Comparison of ENCODE assay signal across 8 mouse cellular contexts in the genomic region with DNA sequence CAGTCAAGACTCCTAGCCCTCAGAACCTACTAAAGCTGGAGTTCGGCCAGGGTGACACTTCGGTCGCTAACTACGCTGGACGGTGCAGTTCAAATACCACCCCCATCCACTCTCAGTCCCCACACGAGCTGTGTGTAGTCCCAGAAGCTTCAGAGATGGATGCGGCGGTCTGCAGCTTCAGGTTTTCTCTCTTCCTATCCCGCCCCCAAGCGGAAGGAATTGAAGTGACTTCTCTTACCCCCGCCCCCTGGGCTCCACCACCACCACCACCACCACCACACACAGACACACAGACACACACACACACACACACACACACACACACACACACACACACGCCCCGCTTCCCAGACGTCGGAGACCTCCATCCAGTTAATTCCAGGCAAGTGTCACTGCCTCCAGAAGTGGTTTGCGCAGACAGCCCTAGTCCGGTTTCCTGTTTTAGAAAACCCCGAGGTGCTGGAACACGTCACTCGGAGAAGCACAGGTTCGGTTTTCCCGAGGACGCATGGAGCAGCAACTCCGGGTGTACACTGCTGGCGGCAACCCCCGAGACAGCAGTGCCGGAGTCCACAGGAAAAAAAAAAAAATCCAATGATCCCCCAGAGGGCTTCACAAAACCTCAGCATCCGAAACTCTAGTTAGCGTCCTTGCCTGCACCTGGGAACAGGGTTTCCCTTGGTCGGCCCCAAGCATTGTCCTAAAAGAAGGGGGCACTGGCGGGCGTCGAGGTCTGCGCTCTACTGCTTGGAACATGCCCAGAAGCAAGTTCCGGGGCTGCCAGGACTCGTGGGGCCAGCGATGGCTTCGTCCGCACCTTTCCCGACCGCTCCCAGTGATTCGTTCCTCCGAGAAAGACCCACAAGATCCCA. TPM values are rescaled to one million over a fixed set of nuclear protein-coding genes. Genes with fewer than 3 reads are reported as not detected.
DNase-seq lines count a peak whose midpoint lies in the region; ATAC-seq and TF ChIP-seq lines count a peak whose summit lies in the region.

No protein-coding gene starts in this region.

- TF ChIP-seq EP300 in lung, postnatal 0 days (IDR thresholded peaks at IDR 0.05): no peak

- TF ChIP-seq CTCF in lung, postnatal 0 days (IDR thresholded peaks at IDR 0.05): peak; percentile 47
- peak; percentile 44 for TF ChIP-seq CTCF in midbrain, postnatal 0 days (IDR thresholded peaks at IDR 0.05)

- no peak overlapping the region for H3K9ac ChIP-seq in lung, postnatal 0 days (replicated peaks; ENCODE audit: low read depth)
- 0 out of 2 replicates have a peak overlapping the region, but pooled peaks have one; percentile 48 for H3K9ac ChIP-seq in embryonic facial prominence, embryonic 12.5 days
- no peak overlapping the region for H3K9ac ChIP-seq in intestine, embryonic 14.5 days (ENCODE audit: low read length)
- no peak overlapping the region for H3K9ac ChIP-seq in midbrain, postnatal 0 days (replicated peaks; ENCODE audit: low read length, poor library complexity, severe bottlenecking)

- H3K4me3 ChIP-seq in lung, postnatal 0 days (ENCODE audit: low read depth, low read length): peak overlapping the region; percentile 3; the same call in 1 of the 2 replicates
- peak overlapping the region; percentile 37 for H3K4me3 ChIP-seq in embryonic facial prominence, embryonic 12.5 days
- H3K4me3 ChIP-seq in intestine, embryonic 14.5 days (ENCODE audit: low read depth, low read length): peak overlapping the region; percentile 25; the same call in 1 of the 2 replicates
- 0 out of 2 replicates have a peak overlapping the region, but pooled peaks have one; percentile 34 for H3K4me3 ChIP-seq in midbrain, postnatal 0 days (ENCODE audit: low read depth, low read length)

- no peak overlapping the region for H3K27ac ChIP-seq in lung, postnatal 0 days (ENCODE audit: low read length)
- no peak overlapping the region for H3K27ac ChIP-seq in embryonic facial prominence, embryonic 12.5 days
- H3K27ac ChIP-seq in intestine, embryonic 14.5 days (ENCODE audit: low read depth): no peak overlapping the region
- no peak overlapping the region for H3K27ac ChIP-seq in midbrain, postnatal 0 days (ENCODE audit: low read depth, low read length)

- H3K4me1 ChIP-seq in lung, postnatal 0 days (ENCODE audit: insufficient read depth, low read depth, low read length): peaks cover 15% of the 10 kb centered on the region
- peaks cover 57% of the 10 kb centered on the region for H3K4me1 ChIP-seq in embryonic facial prominence, embryonic 12.5 days
- peaks cover 33% of the 10 kb centered on the region; the same call in 1 of the 2 replicates for H3K4me1 ChIP-seq in intestine, embryonic 14.5 days (replicated peaks; ENCODE audit: control insufficient read depth, insufficient read depth, low read length)
- H3K4me1 ChIP-seq in midbrain, postnatal 0 days (ENCODE audit: insufficient read depth, low read length): peaks cover 5% of the 10 kb centered on the region

- peak overlapping the region; percentile 11; the same call in 1 of the 2 replicates for H3K4me2 ChIP-seq in lung, postnatal 0 days (replicated peaks; ENCODE audit: low read depth, low read length)
- peak overlapping the region; percentile 63 for H3K4me2 ChIP-seq in embryonic facial prominence, embryonic 12.5 days (replicated peaks)
- peak overlapping the region; percentile 53 for H3K4me2 ChIP-seq in intestine, embryonic 14.5 days (ENCODE audit: low read length)
- H3K4me2 ChIP-seq in midbrain, postnatal 0 days (ENCODE audit: low read depth, low read length, poor library complexity, severe bottlenecking): peak overlapping the region; percentile 59

- WGBS in lung, postnatal 0 days: under 1% methylated on average over 37 of the region's 43 CpGs
- WGBS in embryonic facial prominence, embryonic 12.5 days: under 1% methylated on average over 42 of the region's 43 CpGs
- WGBS in intestine, embryonic 14.5 days: under 1% methylated on average over 41 of the region's 43 CpGs
- under 1% methylated on average over 43 of the region's 43 CpGs for WGBS in midbrain, postnatal 0 days

- DNase-seq in lung, postnatal 0 days (ENCODE audit: low spot score): peak; percentile 54
- no peak for DNase-seq in lung, postnatal 36 days
- peak; percentile 73 for DNase-seq in intestine, embryonic 14.5 days (ENCODE audit: low spot score)
- DNase-seq in midbrain, postnatal 0 days (ENCODE audit: low spot score): no peak
- no peak for DNase-seq in adrenal gland, postnatal 10 days
- no peak for DNase-seq in adrenal gland, postnatal 14 days
- no peak for DNase-seq in gastrocnemius, adult 8-10 months (ENCODE audit: low spot score in 2 of 2)

- no peaks in the 10 kb centered on the region for H3K36me3 ChIP-seq in lung, postnatal 0 days (ENCODE audit: insufficient read depth, low read length)
- H3K36me3 ChIP-seq in embryonic facial prominence, embryonic 12.5 days: no peaks in the 10 kb centered on the region
- H3K36me3 ChIP-seq in intestine, embryonic 14.5 days (ENCODE audit: control insufficient read depth, insufficient read depth, low read length): no peaks in the 10 kb centered on the region
- H3K36me3 ChIP-seq in midbrain, postnatal 0 days (ENCODE audit: insufficient read depth, low read length): no peaks in the 10 kb centered on the region

- peak; percentile 16 for ATAC-seq in lung, postnatal 0 days
- ATAC-seq in embryonic facial prominence, embryonic 12.5 days (ENCODE audit: insufficient number of reproducible peaks, insufficient read depth, low FRiP score, low TSS enrichment): no peak
- ATAC-seq in intestine, embryonic 14.5 days (replicated peaks; ENCODE audit: low FRiP score, low TSS enrichment, low read depth): no peak; the same call in 1 of the 2 replicates
- ATAC-seq in midbrain, postnatal 0 days (ENCODE audit: low FRiP score): peak; percentile 28; the same call in 1 of the 2 replicates

- no peaks in the 10 kb centered on the region for H3K9me3 ChIP-seq in lung, postnatal 0 days (ENCODE audit: low read length)
- H3K9me3 ChIP-seq in embryonic facial prominence, embryonic 12.5 days: no peaks in the 10 kb centered on the region
- H3K9me3 ChIP-seq in intestine, embryonic 14.5 days (ENCODE audit: control insufficient read depth, low read length): no peaks in the 10 kb centered on the region
- no peaks in the 10 kb centered on the region for H3K9me3 ChIP-seq in midbrain, postnatal 0 days (ENCODE audit: low read length)

- H3K27me3 ChIP-seq in lung, postnatal 0 days (replicated peaks; ENCODE audit: insufficient read depth, low read length): peaks cover 95% of the 10 kb centered on the region
- peaks cover 94% of the 10 kb centered on the region for H3K27me3 ChIP-seq in embryonic facial prominence, embryonic 12.5 days
- peaks cover 100% of the 10 kb centered on the region for H3K27me3 ChIP-seq in intestine, embryonic 14.5 days (replicated peaks; ENCODE audit: control insufficient read depth, insufficient read depth, low read length)
- peaks cover 68% of the 10 kb centered on the region for H3K27me3 ChIP-seq in midbrain, postnatal 0 days (ENCODE audit: insufficient read depth, low read length)

RNA-seq across cellular contexts. Expression of a gene that starts 6.7 kb away (rescaled TPM):
- polyA plus RNA-seq in lung, postnatal 0 days (2015; fragmentation: Nextera tagmentation; extraction: Ambion mirVana): 9.4 and 9.8 TPM in 2 replicates
- polyA plus RNA-seq in embryonic facial prominence, embryonic 12.5 days (2016; fragmentation: Nextera tagmentation; extraction: Ambion mirVana): 9.4 and 10.8 TPM in 2 replicates
- 7.7 and 11.4 TPM in 2 replicates for polyA plus RNA-seq in intestine, embryonic 14.5 days (2014; fragmentation: Nextera tagmentation; extraction: Ambion mirVana)
- total RNA-seq in midbrain, postnatal 0 days (2014; rRNA removed): 14.9 and 15.5 TPM in 2 replicates
- 6.8 and 7.6 TPM in 2 replicates for polyA plus RNA-seq in midbrain, postnatal 0 days (2015; fragmentation: Nextera tagmentation; extraction: Ambion mirVana)
- 10 to 100 TPM in 1 of 2 experiments, 1 to 10 TPM in 1; 8.8 to 12.3 TPM for total RNA-seq in adrenal gland, postnatal 10 days (2021)
- total RNA-seq in adrenal gland, postnatal 14 days (2021): 13.1 and 16.7 TPM in 2 replicates
- total RNA-seq in gastrocnemius, adult 8-10 months (2022): 1 to 10 TPM; 1.1 to 3.3 (median 2.5) TPM

RNA-seq across cellular contexts. Expression of a gene that starts 24.7 kb away (rescaled TPM):
- polyA plus RNA-seq in lung, postnatal 0 days (2015; fragmentation: Nextera tagmentation; extraction: Ambion mirVana): 6.2 and 6.9 TPM in 2 replicates
- 103 and 105 TPM in 2 replicates for polyA plus RNA-seq in embryonic facial prominence, embryonic 12.5 days (2016; fragmentation: Nextera tagmentation; extraction: Ambion mirVana)
- polyA plus RNA-seq in intestine, embryonic 14.5 days (2014; fragmentation: Nextera tagmentation; extraction: Ambion mirVana): 31.5 and 32.0 TPM in 2 replicates
- 9.6 and 10.6 TPM in 2 replicates for total RNA-seq in midbrain, postnatal 0 days (2014; rRNA removed)
- polyA plus RNA-seq in midbrain, postnatal 0 days (2015; fragmentation: Nextera tagmentation; extraction: Ambion mirVana): 5.6 and 6.7 TPM in 2 replicates
- total RNA-seq in adrenal gland, postnatal 10 days (2021): 1 to 10 TPM; 6.7 to 7.9 TPM
- 7.4 and 7.7 TPM in 2 replicates for total RNA-seq in adrenal gland, postnatal 14 days (2021)
- 1 to 10 TPM in 1 of 4 experiments, under 1 TPM in 3; 0.29 to 1.1 (median 0.68) TPM for total RNA-seq in gastrocnemius, adult 8-10 months (2022)

RNA-seq across cellular contexts. Expression of a gene that starts 38.5 kb away (rescaled TPM):
- polyA plus RNA-seq in lung, postnatal 0 days (2015; fragmentation: Nextera tagmentation; extraction: Ambion mirVana): 8.9 and 9.7 TPM in 2 replicates
- polyA plus RNA-seq in embryonic facial prominence, embryonic 12.5 days (2016; fragmentation: Nextera tagmentation; extraction: Ambion mirVana): 11.7 and 12.3 TPM in 2 replicates
- 9.9 and 10.5 TPM in 2 replicates for polyA plus RNA-seq in intestine, embryonic 14.5 days (2014; fragmentation: Nextera tagmentation; extraction: Ambion mirVana)
- total RNA-seq in midbrain, postnatal 0 days (2014; rRNA removed): 48.6 and 53.4 TPM in 2 replicates
- 30.5 TPM in 2 replicates for polyA plus RNA-seq in midbrain, postnatal 0 days (2015; fragmentation: Nextera tagmentation; extraction: Ambion mirVana)
- 100 to 1,000 TPM in 1 of 2 experiments, 10 to 100 TPM in 1; 52.0 to 133 TPM for total RNA-seq in adrenal gland, postnatal 10 days (2021)
- 105 and 156 TPM in 2 replicates for total RNA-seq in adrenal gland, postnatal 14 days (2021)
- 1 to 10 TPM; 2.1 to 3.0 (median 2.2) TPM for total RNA-seq in gastrocnemius, adult 8-10 months (2022)

RNA-seq across cellular contexts. Expression of a gene that starts 59.5 kb away (rescaled TPM):
- polyA plus RNA-seq in lung, postnatal 0 days (2015; fragmentation: Nextera tagmentation; extraction: Ambion mirVana): not detected in 2 replicates
- not detected in 2 replicates for polyA plus RNA-seq in embryonic facial prominence, embryonic 12.5 days (2016; fragmentation: Nextera tagmentation; extraction: Ambion mirVana)
- not detected in 2 replicates for polyA plus RNA-seq in intestine, embryonic 14.5 days (2014; fragmentation: Nextera tagmentation; extraction: Ambion mirVana)
- total RNA-seq in midbrain, postnatal 0 days (2014; rRNA removed): not detected in 2 replicates
- polyA plus RNA-seq in midbrain, postnatal 0 days (2015; fragmentation: Nextera tagmentation; extraction: Ambion mirVana): not detected in 2 replicates
- total RNA-seq in adrenal gland, postnatal 10 days (2021): not detected
- not detected in 2 replicates for total RNA-seq in adrenal gland, postnatal 14 days (2021)
- total RNA-seq in gastrocnemius, adult 8-10 months (2022): not detected

Comparison
In these comparisons a context has a peak if more than half of its experiments do, and no peak if none do; other contexts are left out.
1. DNase-seq: peak in lung, postnatal 0 days (single experiment) and intestine, embryonic 14.5 days (single experiment); none in lung, postnatal 36 days (single experiment), midbrain, postnatal 0 days (single experiment), adrenal gland, postnatal 10 days (single experiment), adrenal gland, postnatal 14 days (single experiment) and gastrocnemius, adult 8-10 months (0 of 2).
2. ATAC-seq: peak in lung, postnatal 0 days (single experiment) and midbrain, postnatal 0 days (single experiment); none in embryonic facial prominence, embryonic 12.5 days (single experiment) and intestine, embryonic 14.5 days (single experiment).
3. H3K4me2 ChIP-seq: peak in every context shown above with its lines; median percentile 63 in embryonic facial prominence, embryonic 12.5 days; 59 in midbrain, postnatal 0 days; 53 in intestine, embryonic 14.5 days; 11 in lung, postnatal 0 days.
4. RNA of a gene that starts 38.5 kb away (total RNA-seq): 105 to 156 TPM in adrenal gland, postnatal 14 days, 52.0 to 133 TPM in adrenal gland, postnatal 10 days and 48.6 to 53.4 TPM in midbrain, postnatal 0 days; 2.1 to 3.0 TPM in gastrocnemius, adult 8-10 months; every median in the first group is over 10 times any median in the second.
5. Peak in every context shown above with its lines, with median percentiles within 50 percentile points of each other: H3K4me3 ChIP-seq.